Mouse (Mus musculus) adrenal gland, postnatal 4 days (tissue): ENCODE measurements around the gene Gatm. TPM values are rescaled to one million over a fixed set of nuclear protein-coding genes. Genes with fewer than 3 reads are reported as not detected.

Experiments
- DNase-seq, 2 experiments: peaks; one replicate each; pipeline ENCODE4 v3.0.0; 2021 to 2022; ENCODE audit warnings: low spot score in 2 of 2, mixed read lengths in 2 of 2
- total RNA-seq, 2 experiments: library from RNA; stranded (reverse); gene quantifications; 2 replicates each; pipeline ENCODE4 v1.2.3; 2021

Gene Gatm
- total RNA-seq, 2 experiments from 2014 or later = 22.8 to 82.9 TPM

GRCm38 (mm10) chr2:122616237-122616636, 5.1 kb upstream of the Gatm start:
- no peak for DNase-seq

GRCm38 (mm10) chr2:122611654-122611973, 511 bp upstream of the Gatm start:
- DNase-seq = no peak

- DNase-seq = no peak
Measured at GRCm38 (mm10) chr2:122608820-122609219, 2.3 kb downstream of the Gatm start.

GRCm38 (mm10) chr2:122605829-122606228, 5.3 kb downstream of the Gatm start:
- DNase-seq = no peak

- no peak for DNase-seq
Measured at GRCm38 (mm10) chr2:122601354-122601753, 9.7 kb downstream of the Gatm start.

GRCm38 (mm10) chr2:122599736-122600135, 11.4 kb downstream of the Gatm start:
- DNase-seq = no peak

- DNase-seq = no peak
Measured at GRCm38 (mm10) chr2:122595461-122595860, 15.6 kb downstream of the Gatm start.

GRCm38 (mm10) chr2:122591213-122591612, 19.9 kb downstream of the Gatm start:
- DNase-seq = no peak

GRCm38 (mm10) chr2:122590351-122590750, 20.8 kb downstream of the Gatm start:
- DNase-seq = no peak

GRCm38 (mm10) chr2:122587861-122588519, 23.1 kb downstream of the Gatm start:
- no peak for DNase-seq

GRCm38 (mm10) chr2:122586258-122586657, 24.8 kb downstream of the Gatm start:
- no peak for DNase-seq

- no peak for DNase-seq
Measured at GRCm38 (mm10) chr2:122582324-122582723, 28.8 kb downstream of the Gatm start.

GRCm38 (mm10) chr2:122581361-122582017, 29.6 kb downstream of the Gatm start:
- no peak for DNase-seq

GRCm38 (mm10) chr2:122580426-122580825, 30.7 kb downstream of the Gatm start:
- no peak for DNase-seq

- DNase-seq = no peak
Measured at GRCm38 (mm10) chr2:122577316-122577715, 33.8 kb downstream of the Gatm start.

- no peak for DNase-seq
Measured at GRCm38 (mm10) chr2:122576295-122576694, 34.8 kb downstream of the Gatm start.

GRCm38 (mm10) chr2:122575470-122575869, 35.6 kb downstream of the Gatm start:
- peak in 1 of 2 experiments; percentile 45 for DNase-seq

- DNase-seq = no peak
Measured at GRCm38 (mm10) chr2:122572438-122572837, 38.7 kb downstream of the Gatm start.

GRCm38 (mm10) chr2:122571326-122571725, 39.8 kb downstream of the Gatm start:
- no peak for DNase-seq

GRCm38 (mm10) chr2:122570430-122570829, 40.7 kb downstream of the Gatm start:
- no peak for DNase-seq

- DNase-seq = peak; percentile 18 to 37
Measured at GRCm38 (mm10) chr2:122569439-122569838, 41.7 kb downstream of the Gatm start.

- no peak for DNase-seq
Measured at GRCm38 (mm10) chr2:122562251-122562650, 48.9 kb downstream of the Gatm start.

- DNase-seq = no peak
Measured at GRCm38 (mm10) chr2:122561221-122561620, 49.9 kb downstream of the Gatm start.
